9 mouse cellular contexts compared by ENCODE assay signal in genomic region chr1:125542008-125542999, GRCm38 (mm10). TPM values are rescaled to one million over a fixed set of nuclear protein-coding genes. Genes with fewer than 3 reads are reported as not detected.
DNase-seq lines count a peak whose midpoint lies in the region; ATAC-seq and TF ChIP-seq lines count a peak whose summit lies in the region.
"Had no signal": no experiment of that assay in that cellular context is flagged by ENCODE, and none has a peak within 500 bp of the region (broad histone marks: within the 10 kb centered on the region; RNA-seq: fewer than 3 reads in every experiment).

No protein-coding gene starts in this region.

- TF ChIP-seq CTCF in lung, adult 2 months (IDR thresholded peaks at IDR 0.05; ENCODE audit: insufficient read depth, low read length) = no peak

- no peaks in the 10 kb centered on the region for H3K9me3 ChIP-seq in heart, embryonic 13.5 days
- H3K9me3 ChIP-seq in stomach, embryonic 14.5 days (ENCODE audit: control insufficient read depth, low read depth, low read length) = no peaks in the 10 kb centered on the region
- no peaks in the 10 kb centered on the region for H3K9me3 ChIP-seq in midbrain, embryonic 15.5 days
- H3K9me3 ChIP-seq: neural tube, embryonic 13.5 days had no signal

- ATAC-seq in heart, embryonic 13.5 days (ENCODE audit: extremely low read depth, insufficient number of reproducible peaks, low FRiP score, low TSS enrichment) = no peak
- ATAC-seq in stomach, embryonic 14.5 days (ENCODE audit: insufficient number of reproducible peaks, insufficient read depth, low FRiP score, low read depth) = no peak; the same call in 1 of the 2 replicates
- no peak for ATAC-seq in midbrain, embryonic 15.5 days (replicated peaks)

- 0 out of 2 replicates have a peak overlapping the region, but pooled peaks have one; percentile 7 for H3K9ac ChIP-seq in heart, embryonic 13.5 days
- no peak overlapping the region for H3K9ac ChIP-seq in stomach, embryonic 14.5 days (replicated peaks; ENCODE audit: low read depth, low read length)
- H3K9ac ChIP-seq in midbrain, embryonic 15.5 days = no peak overlapping the region
- H3K9ac ChIP-seq: neural tube, embryonic 13.5 days had no signal

- H3K4me1 ChIP-seq in lung, adult 2 months (ENCODE audit: control insufficient read depth, insufficient read depth, low read length) = no peaks in the 10 kb centered on the region
- H3K4me1 ChIP-seq in heart, embryonic 13.5 days = peaks cover 20% of the 10 kb centered on the region
- H3K4me1 ChIP-seq in stomach, embryonic 14.5 days (ENCODE audit: control insufficient read depth, insufficient read depth, low read length) = 0 out of 2 replicates have a peak, but pooled peaks cover 4% of the 10 kb centered on the region
- H3K4me1 ChIP-seq in midbrain, embryonic 15.5 days = no peaks in the 10 kb centered on the region
- H3K4me1 ChIP-seq: neural tube, embryonic 13.5 days had no signal

- WGBS in lung, adult 2 months = 67% methylated on average over 7 of the region's 7 CpGs
- 47% methylated on average over 7 of the region's 7 CpGs for WGBS in heart, embryonic 13.5 days
- 64% methylated on average over 7 of the region's 7 CpGs for WGBS in stomach, embryonic 14.5 days
- 82% methylated on average over 7 of the region's 7 CpGs for WGBS in midbrain, embryonic 15.5 days

- no peak overlapping the region for H3K4me3 ChIP-seq in lung, adult 2 months (replicated peaks; ENCODE audit: extremely low read depth, low read depth, low read length)
- no peak overlapping the region for H3K4me3 ChIP-seq in heart, embryonic 13.5 days
- no peak overlapping the region for H3K4me3 ChIP-seq in stomach, embryonic 14.5 days (ENCODE audit: low read depth, low read length)
- H3K4me3 ChIP-seq in midbrain, embryonic 15.5 days = no peak overlapping the region
- H3K4me3 ChIP-seq: neural tube, embryonic 13.5 days had no signal

- peak overlapping the region; percentile 1; the same call in 1 of the 2 replicates for H3K4me2 ChIP-seq in heart, embryonic 13.5 days
- no peak overlapping the region for H3K4me2 ChIP-seq in stomach, embryonic 14.5 days (replicated peaks; ENCODE audit: low read depth, low read length)
- no peak overlapping the region for H3K4me2 ChIP-seq in midbrain, embryonic 15.5 days
- H3K4me2 ChIP-seq: neural tube, embryonic 13.5 days had no signal

- H3K27me3 ChIP-seq in heart, embryonic 13.5 days (replicated peaks) = no peaks in the 10 kb centered on the region
- H3K27me3 ChIP-seq in stomach, embryonic 14.5 days (ENCODE audit: control insufficient read depth, insufficient read depth, low read length) = no peaks in the 10 kb centered on the region
- no peaks in the 10 kb centered on the region for H3K27me3 ChIP-seq in midbrain, embryonic 15.5 days (replicated peaks)
- H3K27me3 ChIP-seq: neural tube, embryonic 13.5 days had no signal

- no peak for TF ChIP-seq POLR2A in lung, adult 2 months (IDR thresholded peaks at IDR 0.05; ENCODE audit: borderline replicate concordance, extremely low read depth, low read depth, low read length)

- H3K27ac ChIP-seq in heart, embryonic 13.5 days (replicated peaks) = peak overlapping the region; percentile 86
- peak overlapping the region; percentile 59; the same call in 1 of the 2 replicates for H3K27ac ChIP-seq in stomach, embryonic 14.5 days (ENCODE audit: low read length)
- H3K27ac ChIP-seq in midbrain, embryonic 15.5 days = no peak overlapping the region
- H3K27ac ChIP-seq: neural tube, embryonic 13.5 days had no signal

- DNase-seq in cerebellum, adult 9-10 months = peak; percentile 4
- DNase-seq in cerebellum, adult 9-11 months = no peak
- DNase-seq in lung, postnatal 14 days = peak; percentile 5
- DNase-seq in lung, adult 2 months = no peak
- no peak for DNase-seq in retina, embryonic 14.5 days (ENCODE audit: low spot score)

- no peaks in the 10 kb centered on the region for H3K36me3 ChIP-seq in heart, embryonic 13.5 days
- no peaks in the 10 kb centered on the region for H3K36me3 ChIP-seq in stomach, embryonic 14.5 days (ENCODE audit: control insufficient read depth, insufficient read depth, low read length)
- no peaks in the 10 kb centered on the region for H3K36me3 ChIP-seq in midbrain, embryonic 15.5 days (replicated peaks)
- H3K36me3 ChIP-seq: neural tube, embryonic 13.5 days had no signal

RNA-seq across cellular contexts. Expression of gene Slc35f5, which starts 18.1 kb away (rescaled TPM):
- 18.3 and 27.3 TPM in 2 replicates for polyA plus RNA-seq in lung, adult 2 months (2012; rRNA removed)
- polyA plus RNA-seq in heart, embryonic 13.5 days (2015; fragmentation: Nextera tagmentation; extraction: Ambion mirVana) = 53.8 and 67.1 TPM in 2 replicates
- polyA plus RNA-seq in stomach, embryonic 14.5 days (2014; fragmentation: Nextera tagmentation; extraction: Ambion mirVana) = 61.8 and 62.5 TPM in 2 replicates
- polyA plus RNA-seq in midbrain, embryonic 15.5 days (2015; fragmentation: Nextera tagmentation; extraction: Ambion mirVana) = 33.7 and 35.2 TPM in 2 replicates

Comparison
In these comparisons a context has a peak if more than half of its experiments do, and no peak if none do; other contexts are left out.
1. DNase-seq: peak in cerebellum, adult 9-10 months (single experiment) and lung, postnatal 14 days (single experiment); none in cerebellum, adult 9-11 months (single experiment), lung, adult 2 months (single experiment) and retina, embryonic 14.5 days (single experiment).